Mouse (Mus musculus): ENCODE measurements around the gene Scyl1.

DNA sequence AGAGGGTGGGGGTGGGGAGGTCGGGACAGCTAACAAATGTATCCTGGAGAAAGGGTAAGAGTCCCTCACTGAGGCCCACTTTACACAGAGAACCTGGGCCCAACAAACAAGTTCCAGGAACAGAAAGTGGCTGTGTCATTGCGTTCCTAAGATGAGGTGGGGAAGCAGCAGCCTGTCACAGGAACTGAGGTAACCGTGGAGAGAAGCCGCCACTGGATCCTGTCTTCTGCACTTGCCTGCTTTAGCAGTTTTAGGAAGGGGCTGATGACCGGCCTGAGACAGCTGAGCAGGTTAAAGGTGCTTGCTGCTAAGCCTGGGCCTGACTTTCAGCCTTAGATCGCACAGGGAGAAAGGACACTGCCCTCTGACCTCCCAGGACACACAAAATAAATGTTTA, 35.6 kb upstream of the Scyl1 start:
- no peak for TF ChIP-seq CTCF (IDR thresholded peaks at IDR 0.05; ENCODE audit: control insufficient read depth, insufficient read depth, low read length)
- TF ChIP-seq POLR2A (IDR thresholded peaks at IDR 0.05; ENCODE audit: borderline replicate concordance, control insufficient read depth, low read depth, low read length) = no peak
